Mouse (Mus musculus) G1E-ER4 (cell line): ENCODE measurements around the gene Acadvl. TPM values are rescaled to one million over a fixed set of nuclear protein-coding genes. Genes with fewer than 3 reads are reported as not detected.

Experiments used
- GATA1 ChIP-seq: IDR thresholded peaks from one replicate; pipeline ENCODE4 v1.8.0; 2012; ENCODE audit warnings: low read length, inconsistent platforms
- polyA plus RNA-seq: library from polyadenylated mRNA; stranded (reverse); fragments of >175 nt; gene quantifications from 2 replicates; pipeline ENCODE4 v1.2.3, GENCODE M21; 2012

The Acadvl gene
- polyA plus RNA-seq, 1 experiment: 28.8 TPM

DNA sequence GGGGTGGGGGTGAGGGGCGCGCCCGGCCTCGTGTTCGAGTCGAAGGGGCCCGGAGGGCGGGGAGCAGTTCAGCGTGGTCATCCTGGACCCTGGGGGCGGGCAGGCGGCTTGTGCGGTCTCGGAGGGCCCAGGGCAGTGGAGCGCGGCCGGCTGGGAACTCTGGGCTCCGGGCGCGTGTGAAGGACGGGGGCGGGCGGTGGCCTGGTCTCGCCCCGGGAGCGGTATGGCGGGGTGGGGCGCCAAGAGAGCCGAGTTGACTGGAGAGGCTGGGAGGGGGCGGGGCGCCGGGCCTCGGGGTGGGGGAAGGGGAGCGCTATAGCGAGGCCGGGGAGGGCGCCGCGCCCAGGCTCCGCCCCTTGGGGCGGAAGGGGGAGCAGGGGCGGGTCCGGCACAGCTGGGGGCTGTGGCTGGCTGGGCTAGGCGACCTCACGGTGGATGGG is 18.1 kb downstream of the Acadvl start:
- TF ChIP-seq GATA1: no peak

DNA sequence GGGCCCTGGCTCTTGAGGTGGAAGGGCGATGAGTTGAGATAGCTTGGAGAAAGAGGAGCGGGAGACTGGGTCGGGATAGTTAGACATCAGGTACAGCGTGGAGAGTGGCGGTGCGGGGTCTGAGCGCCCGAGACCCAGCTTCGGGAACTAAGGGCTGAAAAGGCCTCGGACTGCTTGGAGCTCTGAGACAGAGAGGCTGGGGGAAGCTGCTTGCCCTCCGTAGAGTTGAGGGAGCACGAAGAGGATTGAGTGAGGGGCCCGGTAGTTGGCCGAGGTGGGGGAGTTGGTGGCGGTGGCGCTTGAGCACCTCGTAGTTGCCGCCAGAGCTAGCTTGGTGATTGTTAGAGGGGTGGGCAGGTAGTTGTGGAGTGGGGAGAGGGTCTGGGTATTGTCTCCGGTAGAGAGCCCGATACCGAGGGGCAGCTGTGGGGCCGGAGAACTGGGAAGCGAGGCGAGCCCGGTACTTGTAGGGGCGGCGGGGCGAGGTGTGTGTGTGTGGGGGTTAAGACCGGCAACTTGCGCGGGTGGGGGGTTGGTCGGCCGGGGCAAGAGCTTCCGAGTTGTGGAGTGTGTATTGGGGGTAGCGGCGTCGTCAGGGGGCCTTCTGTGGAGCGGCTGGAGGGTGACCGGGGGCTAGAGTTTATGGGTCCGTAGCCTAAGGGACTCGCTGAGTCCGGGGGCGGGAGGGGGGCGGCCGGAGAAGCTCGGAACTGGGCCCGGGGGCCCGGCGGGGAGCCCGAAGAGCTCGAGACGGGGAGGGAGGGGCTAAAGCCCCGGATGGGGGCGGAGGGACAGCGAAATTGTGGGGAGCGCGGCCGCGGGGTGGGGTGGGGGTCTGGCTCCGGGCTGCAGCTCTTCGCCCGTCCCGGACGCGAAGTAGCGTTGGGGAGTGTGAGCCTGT is 18.8 kb downstream of the Acadvl start:
- no peak for TF ChIP-seq GATA1

- TF ChIP-seq GATA1: no peak
Measured at GRCm38 (mm10) chr11:69995391-69995960, 19.7 kb downstream of the Acadvl start, which contains the start of gene Phf23. TSS of gene Phf23 (plus strand) at chr11:69995777.

GRCm38 (mm10) chr11:69994401-69995090 is 20.7 kb downstream of the Acadvl start:
- TF ChIP-seq GATA1: no peak

DNA sequence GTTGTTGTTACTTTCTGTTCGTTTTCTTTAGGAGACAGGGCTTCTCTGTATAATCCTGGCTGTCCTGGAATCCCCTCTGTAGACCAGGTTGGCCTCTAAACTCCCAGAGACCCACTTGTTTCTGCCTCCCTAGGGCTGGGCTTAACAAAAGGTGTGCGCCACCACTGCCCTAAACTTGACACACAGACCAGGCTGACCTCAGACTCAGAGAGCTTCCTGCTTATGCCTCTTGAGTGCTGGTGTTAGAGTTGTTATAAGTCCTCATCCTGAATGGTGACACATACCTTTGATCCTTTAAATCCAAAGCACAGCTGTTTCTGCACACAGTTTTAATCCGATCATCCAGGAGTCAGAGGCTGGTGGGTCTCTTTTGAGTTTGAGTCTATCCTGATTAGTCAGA is 22.3 kb downstream of the Acadvl start:
- no peak for TF ChIP-seq GATA1

DNA sequence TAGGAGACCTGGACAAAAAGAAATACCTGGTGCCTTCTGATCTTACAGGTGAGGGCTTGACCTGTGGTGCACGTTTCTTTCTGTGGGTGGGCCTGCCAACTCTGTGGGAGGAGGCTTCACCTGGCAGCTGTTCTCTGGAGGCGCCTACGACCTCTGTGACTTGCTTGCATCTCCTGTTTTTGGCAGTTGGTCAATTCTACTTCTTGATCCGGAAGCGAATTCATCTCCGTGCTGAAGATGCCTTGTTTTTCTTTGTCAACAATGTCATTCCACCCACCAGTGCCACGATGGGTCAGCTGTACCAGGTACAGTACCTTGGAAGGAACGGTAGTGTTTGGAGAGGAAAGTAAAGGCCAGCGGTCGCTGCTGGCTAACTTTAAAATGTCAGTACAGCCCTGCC is 22.8 kb downstream of the Acadvl start:
- no peak for TF ChIP-seq GATA1

- no peak for TF ChIP-seq GATA1
Measured at GRCm38 (mm10) chr11:69991711-69992110, 23.5 kb downstream of the Acadvl start.

DNA sequence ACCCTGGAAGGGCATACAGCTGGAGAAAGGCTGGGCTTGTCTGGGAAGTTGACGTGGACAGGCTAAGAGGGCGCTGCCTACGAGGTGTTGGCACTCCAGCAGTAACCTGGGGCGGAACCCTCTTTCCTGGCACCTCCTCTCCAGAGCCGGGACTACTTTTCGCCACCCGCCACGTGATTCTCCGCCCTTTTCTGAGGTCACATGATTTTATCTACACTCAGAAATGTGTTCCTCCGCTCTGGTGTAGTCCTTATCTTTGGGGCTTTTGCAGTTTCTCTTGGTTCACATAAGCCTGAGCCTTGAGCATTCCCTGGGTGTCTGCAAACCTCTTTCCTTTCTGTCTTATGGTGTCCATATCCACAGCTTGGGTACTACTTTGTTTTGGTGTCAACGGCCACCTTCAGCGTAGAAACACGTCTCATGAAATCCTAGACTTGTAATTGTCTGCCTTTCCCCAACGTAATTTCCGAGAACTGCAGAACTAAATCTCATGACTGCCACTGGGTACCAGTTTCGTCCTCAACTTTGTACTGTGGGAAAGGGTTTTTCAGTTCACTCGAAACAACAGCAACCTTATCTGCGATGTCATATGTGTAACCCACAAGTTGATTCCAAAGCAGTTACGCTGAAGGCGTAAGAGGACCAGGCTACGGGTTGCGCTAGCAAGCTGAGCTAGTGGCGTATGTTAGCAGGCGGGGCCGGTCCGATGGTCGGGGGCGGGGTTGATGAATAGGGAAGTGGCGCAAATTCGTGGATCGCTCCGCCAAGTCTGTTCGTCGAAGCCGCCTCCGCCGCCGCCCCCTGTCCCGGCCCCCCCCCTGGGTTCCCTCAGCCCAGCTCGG is 24.1 kb downstream of the Acadvl start, which contains the start of gene Gabarap:
Gene Gabarap, plus strand, starts transcription at position 294 of the 842 bp plus-strand sequence.
- TF ChIP-seq GATA1: peak; percentile 42

DNA sequence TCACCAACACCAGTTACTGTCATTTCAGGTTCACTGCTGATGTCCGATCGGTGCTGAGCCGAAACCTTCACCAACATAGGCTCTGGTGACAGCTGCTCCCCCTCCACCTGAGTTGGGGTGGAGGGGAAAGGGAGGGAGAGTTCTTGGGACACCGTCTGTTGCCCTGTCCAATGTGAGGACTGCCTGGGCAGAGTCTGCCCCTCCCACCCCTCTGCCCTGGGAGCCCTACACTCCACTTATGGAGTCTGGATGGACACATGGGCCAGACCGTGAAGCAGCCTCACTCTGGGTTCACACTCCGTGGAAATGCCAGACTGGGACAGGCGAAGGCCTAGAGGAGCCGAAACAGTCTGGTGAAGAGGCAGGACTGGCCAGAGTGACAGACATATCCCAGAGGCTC is 25.3 kb downstream of the Acadvl start:
- TF ChIP-seq GATA1: no peak

GRCm38 (mm10) chr11:69984431-69984830 is 30.8 kb downstream of the Acadvl start:
- TF ChIP-seq GATA1: no peak

DNA sequence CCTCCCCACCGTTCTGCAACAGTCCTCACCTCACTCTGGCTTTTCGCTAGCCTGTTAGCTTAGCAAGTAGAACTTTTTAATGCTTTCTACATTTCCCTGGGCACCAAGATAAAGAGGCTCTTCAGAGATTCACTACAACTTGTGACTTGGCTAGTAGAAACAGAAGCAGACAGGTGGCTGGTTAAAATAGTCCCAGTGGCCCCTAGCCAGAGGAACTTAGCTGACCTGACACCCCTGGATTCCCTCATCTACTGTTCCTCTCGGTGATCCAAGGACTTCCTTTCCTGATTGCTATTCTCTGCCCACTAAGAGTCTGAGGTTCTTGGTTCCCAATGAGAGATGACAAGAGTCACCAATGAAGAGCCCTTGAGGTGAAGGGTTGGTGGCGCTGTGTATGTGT is 31.8 kb downstream of the Acadvl start:
- TF ChIP-seq GATA1: no peak

DNA sequence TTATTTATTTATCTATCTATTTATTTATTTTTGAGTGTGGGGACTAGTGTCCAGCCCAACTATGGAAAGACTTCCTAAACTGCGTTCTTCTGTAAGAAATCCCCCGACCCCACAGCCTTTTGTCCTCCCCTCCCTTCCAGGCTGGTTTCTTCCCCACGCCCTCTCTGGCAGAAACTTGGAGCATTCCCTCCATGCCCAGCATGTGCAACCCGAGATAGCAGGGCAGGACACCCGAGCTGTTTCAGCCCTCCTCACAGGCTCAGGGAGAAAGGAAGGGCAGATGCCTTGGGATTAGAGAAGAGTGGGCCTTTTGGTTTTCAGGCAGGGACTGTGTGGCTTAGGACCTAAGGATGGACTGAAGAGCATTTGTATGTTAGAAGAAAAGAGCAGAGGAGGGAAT is 32.3 kb downstream of the Acadvl start:
- no peak for TF ChIP-seq GATA1

GRCm38 (mm10) chr11:69982225-69982624 is 33.0 kb downstream of the Acadvl start, which contains the start of gene Elp5:
TSS of gene Elp5 (minus strand) at chr11:69982517.
- no peak for TF ChIP-seq GATA1

- TF ChIP-seq GATA1: no peak
Measured at GRCm38 (mm10) chr11:69981141-69981762, 34.0 kb downstream of the Acadvl start, which contains the start of gene Ctdnep1. TSS of gene Ctdnep1 (plus strand) at chr11:69981156.
